22 mouse cellular contexts compared by ENCODE assay signal in the genomic region with DNA sequence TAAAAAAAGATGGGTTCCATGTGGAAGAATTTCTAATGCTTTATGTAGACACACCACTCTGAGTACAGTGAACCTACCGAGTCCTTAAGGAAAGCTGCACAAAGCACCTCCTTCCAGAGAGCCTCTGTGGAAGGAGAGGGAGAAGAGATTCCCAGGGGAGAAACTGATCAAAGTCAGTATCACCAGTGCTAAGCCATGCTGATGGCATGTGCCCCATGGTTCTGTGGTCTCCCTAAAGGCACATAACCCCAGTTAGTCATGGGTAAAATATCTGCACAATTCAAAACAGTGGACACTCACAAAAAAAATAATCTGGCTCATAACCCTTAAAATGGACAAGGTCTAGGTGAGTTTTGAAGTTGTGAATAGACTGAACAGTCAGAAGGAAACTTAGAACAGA. TPM values are rescaled to one million over a fixed set of nuclear protein-coding genes. Genes with fewer than 3 reads are reported as not detected.
"Had no signal": no experiment of that assay in that cellular context is flagged by ENCODE, and none has a peak within 500 bp of the region (broad histone marks: within the 10 kb centered on the region; RNA-seq: fewer than 3 reads in every experiment).

No protein-coding gene starts in this region.

- DNase-seq: lung, adult 18-20 months; lung, embryonic 14.5 days; lung, postnatal 10 days; lung, postnatal 4 days; midbrain, embryonic 14.5 days; right cerebral cortex, postnatal 25 days; right cerebral cortex, postnatal 4 days; spleen, adult 18-20 months; thymus, adult 18-20 months; thymus, postnatal 25 days; thymus, postnatal 4 days had no signal

- ATAC-seq: midbrain, embryonic 16.5 days had no signal

- H3K27me3 ChIP-seq: midbrain, embryonic 12.5 days; neural tube, embryonic 12.5 days had no signal

RNA-seq across cellular contexts. Expression of a gene that starts 13.7 kb away (rescaled TPM):
- polyA plus RNA-seq: liver, embryonic 16.5 days; lung, embryonic 14.5 days; lung, embryonic 16.5 days; midbrain, embryonic 10.5 days; midbrain, embryonic 12.5 days; midbrain, embryonic 14.5 days; midbrain, embryonic 16.5 days; neural tube, embryonic 12.5 days; neural tube, embryonic 14.5 days; small intestine, adult 2 months; stomach, embryonic 14.5 days; stomach, embryonic 16.5 days; urinary bladder, adult 2 months had no signal
